Mouse (Mus musculus): ENCODE results near the gene Dock2.
"Not testable (repeated sequence)": the region's sequence is repeated elsewhere in the genome, so short reads cannot be mapped to it uniquely, and the experiment has no call there.

Dock2 gene

DNA sequence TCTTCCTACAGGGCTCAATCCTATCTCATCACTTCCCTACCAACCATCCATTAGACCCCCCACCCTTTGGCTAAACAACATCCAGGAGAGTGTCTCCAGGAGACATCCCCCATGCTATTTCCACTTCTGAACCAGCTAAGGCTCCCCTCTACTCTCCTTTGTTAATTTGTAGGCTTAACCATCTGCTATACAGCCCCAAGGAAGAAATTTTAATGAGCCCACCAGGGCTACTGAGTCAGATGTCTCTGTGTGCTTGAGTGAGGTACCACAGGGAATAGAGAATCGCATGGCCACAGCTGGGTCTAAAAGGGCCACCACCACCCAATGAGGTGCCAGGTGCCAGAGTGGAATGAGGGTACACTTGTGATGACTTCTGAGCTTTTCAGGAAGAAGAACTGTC, 519.6 kb downstream of the Dock2 start:
- DNase-seq: no peak

DNA sequence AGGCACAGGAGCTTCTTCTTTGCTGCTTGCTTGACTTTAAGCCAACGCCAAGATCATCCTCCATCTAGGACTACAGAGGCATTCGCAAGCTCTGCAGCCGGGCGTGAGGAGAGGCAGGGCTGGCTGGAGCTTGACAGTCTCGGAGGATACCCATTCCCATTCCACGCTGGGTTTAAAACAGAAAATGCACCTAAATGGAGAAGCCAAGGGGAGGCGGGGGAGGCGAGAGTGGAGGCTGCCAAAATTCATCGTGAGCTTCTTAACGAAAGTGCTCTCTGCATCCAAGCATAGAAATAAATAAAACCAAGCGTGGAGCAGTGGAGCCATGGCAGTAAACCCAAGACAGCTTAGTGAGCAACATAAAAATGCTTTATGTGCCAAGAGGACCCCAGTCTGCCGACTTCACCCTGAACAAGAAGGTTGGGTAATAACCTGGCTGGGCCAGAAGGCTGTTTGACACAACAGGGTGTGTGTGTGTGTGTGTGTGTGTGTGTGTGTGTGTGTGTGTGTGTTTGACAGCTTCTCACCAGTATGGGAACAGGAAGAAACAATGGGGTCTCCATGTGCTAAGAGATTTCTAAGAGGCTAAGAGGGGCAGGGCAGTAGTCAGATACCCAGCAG, 524.7 kb downstream of the Dock2 start:
- DNase-seq: no peak

DNA sequence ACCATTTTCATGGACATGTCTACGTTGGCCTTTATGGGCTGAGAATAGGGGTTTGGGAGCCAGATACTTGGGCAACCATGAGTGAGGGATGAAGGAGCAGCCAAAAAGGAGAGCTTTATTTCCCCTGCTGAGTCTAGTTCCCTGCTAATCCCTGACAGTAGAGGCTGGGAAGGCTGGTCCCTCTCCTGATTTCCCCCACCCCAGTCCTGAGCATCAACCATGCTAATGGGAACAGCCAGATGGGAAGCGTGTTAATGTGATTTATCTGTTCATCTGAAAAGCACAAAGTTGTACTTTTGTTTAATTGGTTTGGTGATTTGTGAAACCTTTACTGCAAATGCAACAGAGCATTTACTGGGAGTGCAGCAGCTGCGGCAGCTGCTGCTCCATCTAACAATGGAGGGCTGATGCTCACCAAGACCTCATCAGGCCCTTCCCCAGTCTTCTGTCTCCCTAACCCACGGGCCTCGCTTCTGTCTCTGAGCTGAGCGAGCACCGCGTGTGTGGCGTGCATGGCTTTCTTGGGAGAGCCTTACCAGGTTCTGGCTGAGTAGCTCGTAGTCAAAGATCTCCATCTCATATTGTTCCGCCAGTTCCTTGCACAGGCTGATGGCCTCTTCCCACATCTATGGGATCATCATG, 526.0 kb downstream of the Dock2 start:
- no peak for DNase-seq

DNA sequence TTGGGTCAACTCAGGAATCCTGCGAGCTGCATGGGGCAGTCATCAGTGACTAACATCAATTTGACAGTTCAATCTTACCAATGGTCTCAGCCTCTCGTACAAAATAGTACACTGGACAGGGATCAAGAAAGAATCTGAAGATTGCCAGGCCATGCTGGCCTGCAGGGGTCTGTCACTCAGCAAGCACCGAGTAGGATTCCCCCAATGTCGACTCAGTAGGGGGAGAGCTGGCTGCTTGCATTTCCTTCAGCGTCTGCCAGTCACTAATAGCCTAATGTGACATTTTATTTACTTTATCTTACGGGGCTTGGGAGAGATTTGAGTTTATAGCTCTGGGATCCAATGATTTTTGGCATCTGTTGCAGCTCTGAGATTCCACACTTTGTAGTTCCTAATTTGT, 540.7 kb downstream of the Dock2 start:
- DNase-seq: no peak

DNA sequence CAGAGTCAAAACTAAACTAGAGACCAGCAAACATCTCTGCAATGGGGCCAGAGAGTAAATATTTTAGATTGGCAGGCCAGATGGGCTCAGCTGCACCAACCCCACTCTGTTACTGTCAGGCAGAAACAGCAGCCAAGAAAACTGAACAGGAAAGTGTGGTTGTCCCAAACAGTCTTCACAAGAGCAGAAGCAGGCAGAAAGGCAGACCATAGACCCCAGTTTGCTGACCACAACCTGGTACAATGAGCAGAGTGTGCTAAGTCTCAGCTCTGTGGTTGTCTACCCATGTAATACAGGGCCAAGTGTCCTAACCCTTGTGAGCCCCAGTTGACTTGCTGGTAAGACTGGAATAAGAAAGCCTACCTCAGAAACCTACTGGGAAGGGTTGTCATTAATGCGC, 543.4 kb downstream of the Dock2 start:
- no peak for DNase-seq

DNA sequence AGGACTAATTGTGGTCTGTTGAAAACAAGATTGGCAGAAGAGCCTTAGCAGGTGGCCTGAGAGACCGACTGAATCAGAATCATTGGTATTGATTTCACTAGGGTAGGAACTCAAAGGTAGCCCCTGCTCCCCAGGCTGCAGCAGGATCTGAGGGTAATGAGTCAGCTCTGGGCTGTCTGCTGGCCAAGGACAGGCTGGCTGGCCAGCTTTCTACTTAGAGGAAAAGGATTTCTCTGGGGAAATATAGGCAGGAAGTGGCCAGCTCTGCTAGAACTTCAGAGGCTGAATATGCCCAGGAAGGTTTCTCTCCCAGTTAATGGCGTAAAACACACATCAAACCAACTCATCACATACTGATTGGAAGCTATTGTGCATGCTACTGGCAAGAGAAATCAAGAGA, 544.0 kb downstream of the Dock2 start:
- no peak for DNase-seq

DNA sequence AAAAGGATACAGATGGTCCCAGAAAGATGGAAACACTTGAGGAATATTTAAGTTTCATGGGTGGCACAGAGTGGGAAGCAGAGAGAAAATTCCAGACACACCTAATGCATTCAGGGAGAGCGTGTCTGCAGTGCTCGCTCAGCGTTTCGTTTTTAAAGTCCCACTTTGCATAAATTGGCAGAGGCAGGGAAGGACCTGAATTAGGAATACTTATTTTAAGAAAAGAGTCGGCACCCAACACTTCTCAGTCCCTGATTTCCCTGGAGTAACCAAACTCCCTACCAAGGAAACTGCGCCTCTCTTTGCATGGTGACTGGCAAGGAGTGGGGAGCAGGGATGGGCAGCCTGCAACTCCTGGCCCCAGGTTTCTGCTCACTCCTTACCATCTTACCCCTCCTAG, 546.8 kb downstream of the Dock2 start:
- DNase-seq: no peak

DNA sequence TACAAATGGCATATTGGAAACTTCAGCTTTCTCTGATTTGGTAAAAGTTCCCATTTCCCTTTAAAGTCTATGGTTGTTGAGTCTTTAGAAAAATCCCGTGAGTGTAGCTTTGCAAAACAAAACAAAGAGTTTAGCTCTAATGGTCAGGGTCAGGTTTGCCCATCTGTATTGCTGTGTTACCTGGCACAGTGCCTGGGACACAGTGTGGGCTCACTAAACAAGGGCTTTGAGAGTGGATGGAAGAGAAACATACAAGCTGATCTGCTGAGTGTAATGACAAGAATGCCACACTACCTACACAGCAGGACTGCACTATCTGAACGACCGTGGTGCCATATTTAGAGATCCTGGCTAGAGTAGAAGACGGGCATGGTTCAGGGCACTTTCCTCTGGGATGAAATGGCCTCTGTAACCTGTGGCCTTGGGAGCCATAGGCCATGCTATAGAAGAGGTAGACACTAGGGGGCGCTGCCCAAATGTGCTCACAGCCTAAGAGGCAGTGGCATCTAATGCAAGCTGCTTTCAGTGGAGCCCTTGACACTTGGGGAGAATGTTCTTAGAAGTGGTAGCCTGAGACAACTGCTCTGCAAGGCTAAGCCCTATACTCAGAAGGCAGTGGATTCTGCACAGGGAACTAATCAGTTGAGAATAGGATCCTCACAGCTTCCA, 547.5 kb downstream of the Dock2 start:
- peak in 1 of 2 experiments; percentile 39 for DNase-seq

DNA sequence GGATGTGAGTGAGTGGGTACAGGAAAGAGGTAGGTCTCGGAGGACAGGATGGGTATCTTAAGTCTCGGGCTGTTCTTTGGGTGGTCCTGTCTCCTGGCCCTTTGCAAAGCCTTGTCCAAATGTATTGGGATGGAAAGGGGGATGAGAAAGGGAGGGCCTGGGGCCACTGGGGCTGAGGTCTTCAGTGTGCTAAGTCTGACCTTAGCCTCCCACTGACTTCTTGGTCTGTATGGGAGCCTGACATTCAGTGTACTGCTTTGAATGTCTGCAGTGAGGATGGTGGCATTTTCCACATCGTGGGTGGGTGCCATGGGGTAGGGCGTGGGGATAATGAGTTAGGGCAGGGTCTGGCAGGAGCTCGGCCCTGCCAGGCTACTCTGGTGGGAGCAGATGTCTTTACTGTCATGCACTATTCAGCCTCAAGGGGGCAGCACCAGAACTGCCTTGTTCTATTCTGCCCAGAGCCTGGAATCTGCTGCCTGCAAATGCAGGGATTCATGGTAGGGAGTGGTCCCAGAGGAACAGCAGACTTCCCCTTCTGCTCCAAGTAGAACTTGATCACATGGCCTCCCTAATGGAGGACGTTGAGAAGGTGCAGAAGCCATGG, 554.8 kb downstream of the Dock2 start:
- peak; percentile 40 to 72 for DNase-seq

DNA sequence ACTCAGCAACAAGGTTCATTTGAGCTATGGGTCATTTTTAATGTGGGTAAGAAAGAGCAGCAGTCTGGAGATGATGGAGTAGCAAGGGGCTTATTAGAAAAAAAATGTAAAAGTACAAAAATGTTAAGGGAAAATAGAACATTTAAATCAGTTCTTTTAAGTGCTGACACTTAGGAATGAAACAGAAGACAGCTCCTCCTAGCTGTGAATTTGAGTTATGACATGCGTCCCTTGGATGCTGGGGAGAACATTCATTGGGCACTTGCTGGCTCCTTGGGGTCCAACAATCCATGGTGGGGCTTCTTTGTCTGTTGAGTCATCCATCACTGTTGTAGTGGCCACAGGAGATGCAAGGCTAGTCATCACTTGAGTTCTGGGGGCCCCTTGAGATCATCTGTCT, 556.5 kb downstream of the Dock2 start:
- DNase-seq: no peak

DNA sequence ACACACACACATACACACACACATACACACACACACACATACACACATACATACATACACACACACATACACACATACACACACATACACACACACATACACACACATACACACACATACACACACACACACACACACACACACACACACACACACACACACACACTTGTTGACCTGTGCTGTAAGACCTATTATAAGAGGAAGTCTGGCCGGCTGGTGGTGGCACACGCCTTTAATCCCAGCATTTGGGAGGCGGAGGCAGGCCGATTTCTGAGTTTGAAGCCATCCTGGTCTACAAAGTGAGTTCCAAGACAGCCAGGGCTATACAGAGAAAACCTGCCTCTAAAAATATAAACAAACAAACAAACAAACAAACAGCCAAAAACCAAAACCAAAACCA, 563.1 kb downstream of the Dock2 start:
- not testable (repeated sequence) for DNase-seq

DNA sequence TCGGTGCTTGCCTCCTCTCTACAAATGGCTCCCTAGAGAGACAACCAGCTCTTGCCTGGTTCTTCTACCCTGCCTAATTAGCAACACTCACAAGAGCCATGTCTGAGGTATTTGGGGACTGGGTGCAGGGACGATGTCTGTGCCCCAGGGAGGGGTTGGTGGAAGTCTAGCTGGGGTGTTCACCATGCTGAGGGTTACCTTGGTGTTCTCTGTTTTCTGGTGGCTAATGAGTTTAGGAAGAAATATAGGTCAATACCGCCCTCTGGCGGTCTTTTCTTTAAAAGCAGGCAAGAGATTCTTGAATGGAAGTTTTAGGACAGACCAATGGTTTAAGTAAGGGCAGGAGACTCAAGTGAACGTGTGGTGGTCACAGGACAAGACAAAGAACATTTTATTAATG, 570.8 kb downstream of the Dock2 start:
- DNase-seq: peak; percentile 55 to 77

DNA sequence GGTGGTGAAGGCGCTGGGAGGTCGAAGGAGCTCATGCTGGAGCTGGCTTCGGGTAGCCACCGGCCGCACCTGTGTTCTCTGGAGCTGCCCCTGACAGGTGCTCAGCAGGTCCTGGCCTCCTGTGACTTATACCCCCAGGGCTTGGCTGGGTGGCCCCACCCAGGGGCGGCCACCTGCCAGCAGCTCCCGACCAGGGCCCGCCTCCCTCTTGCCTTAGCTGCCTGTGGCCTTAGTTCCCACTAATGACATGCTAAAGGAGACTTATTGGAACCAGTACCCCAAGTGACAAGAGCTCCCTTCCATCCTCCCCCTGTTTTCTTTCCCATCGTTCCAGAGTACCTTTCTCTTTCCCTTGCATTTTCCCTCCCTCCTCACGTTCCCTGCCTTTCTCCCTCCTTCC, 575.7 kb downstream of the Dock2 start, which contains the start of gene Foxi1:
Gene Foxi1 (minus strand): TSS at position 101 of the 400 bp plus-strand sequence.
- no peak for DNase-seq

DNA sequence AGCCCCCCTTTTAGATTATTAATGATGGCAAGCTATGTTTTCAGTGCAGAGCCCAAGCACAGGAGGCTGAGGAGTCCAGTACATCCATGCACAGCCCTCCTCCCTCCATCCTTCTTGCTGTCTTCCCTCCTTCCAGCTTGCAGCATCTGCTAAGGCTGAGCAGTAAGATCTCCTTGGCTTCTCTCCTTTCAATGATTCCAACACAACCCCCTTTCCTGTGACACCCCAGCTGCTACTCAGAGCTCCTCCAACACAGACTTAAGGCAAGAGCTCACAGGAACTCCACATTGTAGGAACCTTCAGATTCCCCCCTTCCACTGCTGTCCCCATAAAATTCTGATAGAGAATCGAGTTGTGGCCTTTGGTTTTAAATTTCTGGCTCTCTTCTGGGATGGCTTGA, 580.9 kb downstream of the Dock2 start:
- DNase-seq: no peak

DNA sequence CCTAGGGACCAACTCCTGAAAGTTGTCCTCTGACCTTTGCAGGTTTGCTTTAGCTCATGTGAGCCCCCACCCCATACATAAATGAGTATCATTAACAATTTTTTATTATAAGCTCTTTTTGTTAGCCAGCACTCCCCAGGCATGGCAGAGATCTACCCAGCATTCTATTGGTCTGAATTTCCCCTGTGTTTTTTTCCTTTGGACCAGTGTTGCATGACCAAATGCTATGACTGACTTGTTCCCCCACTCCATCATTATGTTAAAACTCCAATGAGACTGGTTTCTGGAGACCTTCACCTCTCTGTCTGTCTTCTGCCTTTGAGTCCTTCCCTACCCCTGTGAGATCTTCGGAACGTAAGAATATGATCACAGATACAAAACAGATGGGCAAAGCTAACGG, 588.5 kb downstream of the Dock2 start:
- DNase-seq: no peak

DNA sequence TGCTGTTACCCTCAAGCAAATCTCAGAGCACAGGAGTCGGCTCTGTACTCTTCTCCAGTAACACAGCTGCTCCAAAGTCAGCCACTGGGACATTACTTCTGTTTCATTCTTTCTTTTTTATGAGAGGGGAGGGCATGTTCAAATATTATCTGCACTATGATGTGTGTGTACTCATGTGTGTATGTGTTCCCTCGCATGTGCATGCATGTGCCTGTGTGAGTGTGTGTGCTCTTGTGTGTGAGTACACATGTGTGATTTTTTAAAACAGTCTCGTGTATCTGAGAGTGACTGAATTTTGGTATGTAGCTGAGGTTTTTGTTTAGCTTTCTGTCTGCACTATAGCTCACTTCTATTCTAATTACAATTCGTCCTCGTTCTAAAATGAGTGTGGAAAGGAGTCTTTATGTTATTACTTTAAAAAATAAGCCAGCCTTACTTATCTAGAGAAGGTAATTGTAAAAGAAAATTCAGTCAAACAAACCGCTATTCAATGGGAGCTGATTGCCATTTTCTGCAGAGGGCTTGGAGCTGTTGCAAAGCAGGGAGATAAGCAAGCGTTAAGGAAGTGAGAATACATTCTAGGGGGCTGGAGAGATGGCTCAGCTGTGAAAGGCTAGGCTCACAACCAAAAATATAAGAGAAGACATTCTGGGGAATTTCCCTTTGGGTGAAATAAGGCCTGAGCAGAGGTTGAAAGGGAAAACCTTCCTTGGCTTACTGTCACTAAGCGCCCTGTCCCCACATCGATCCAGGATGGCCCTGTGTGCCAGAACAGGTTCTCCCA, 589.3 kb downstream of the Dock2 start:
- no peak for DNase-seq

DNA sequence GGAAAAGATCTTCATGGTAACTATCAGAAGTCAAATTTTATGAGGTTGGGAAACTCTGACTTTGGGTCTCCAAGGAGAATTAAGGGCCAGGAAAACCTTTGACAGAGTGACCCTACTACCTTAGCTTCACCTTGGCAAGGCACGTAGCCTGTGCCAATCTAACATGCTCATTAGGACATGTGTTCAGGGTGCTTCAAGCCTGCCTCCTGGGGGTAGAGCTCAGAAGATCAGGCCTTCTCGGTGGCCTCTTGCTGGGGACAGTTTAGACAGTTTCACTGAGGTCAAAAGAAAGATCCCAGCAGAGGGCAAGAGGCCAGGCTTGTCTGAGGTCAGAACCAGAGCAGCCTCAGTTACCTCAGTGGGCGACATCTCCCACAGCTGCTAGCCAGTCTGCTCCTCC, 590.0 kb downstream of the Dock2 start:
- DNase-seq: no peak

DNA sequence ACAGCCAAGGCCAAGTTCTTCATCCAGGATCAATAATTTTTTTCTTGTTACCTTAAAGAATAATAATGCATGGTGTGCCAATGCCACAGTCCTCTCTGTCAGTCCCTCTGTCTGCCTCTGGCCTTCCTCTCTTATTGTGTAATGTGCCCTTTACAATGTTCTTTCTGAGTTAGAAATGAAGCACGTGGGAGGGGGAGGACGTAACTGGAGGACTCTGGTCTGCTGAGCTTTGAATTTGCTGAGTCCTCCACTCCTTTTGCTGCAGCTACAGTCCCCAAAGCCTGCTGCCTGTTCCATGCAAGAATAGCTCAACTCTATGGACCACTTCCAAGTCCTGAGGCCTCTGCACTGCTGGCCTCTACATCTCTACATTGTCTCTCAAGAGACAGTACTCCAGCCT, 599.4 kb downstream of the Dock2 start:
- no peak for DNase-seq

DNA sequence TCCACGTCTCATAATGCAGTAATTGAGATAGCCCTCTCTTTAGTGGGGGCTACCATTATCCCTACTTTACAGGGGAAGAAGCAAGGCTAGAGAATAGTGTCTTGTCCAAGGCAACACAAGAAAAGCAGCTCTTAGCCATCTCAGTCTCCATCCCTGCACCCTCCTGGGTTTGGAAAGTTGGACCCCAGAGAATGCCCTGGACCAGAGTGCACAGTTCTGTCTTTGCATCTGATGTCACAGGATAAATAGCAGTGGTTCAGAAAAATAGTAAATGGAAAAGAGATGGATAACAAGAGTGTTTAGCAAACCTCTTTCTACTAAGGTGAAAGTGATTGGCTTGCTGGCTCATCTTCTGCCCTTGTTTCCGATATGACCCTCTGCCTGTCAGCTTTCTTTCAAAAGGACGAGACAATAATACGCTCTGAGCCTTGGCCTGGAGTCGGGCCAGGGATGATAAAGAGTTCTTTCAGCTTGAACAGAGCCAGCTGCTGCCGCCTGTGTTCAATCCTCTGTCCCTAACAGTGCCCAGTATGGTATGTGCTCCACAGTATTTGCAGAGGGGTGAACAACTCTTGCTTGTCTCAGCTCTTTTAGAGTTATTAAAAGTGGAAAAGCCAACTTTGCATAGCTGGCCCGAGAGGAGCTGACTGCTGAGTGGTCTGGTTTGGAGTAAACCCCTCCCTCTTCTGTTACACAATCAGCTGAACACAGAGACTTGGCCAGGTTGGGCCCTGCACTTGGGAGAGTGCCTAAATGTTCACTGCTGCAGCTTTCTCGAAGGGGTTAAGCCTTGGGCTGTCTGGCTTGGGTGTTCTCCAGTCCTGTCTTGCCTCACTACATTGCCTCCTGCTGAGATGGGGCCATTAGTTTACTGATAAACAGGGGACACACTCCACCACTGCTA, 602.2 kb downstream of the Dock2 start:
- peak in 1 of 2 experiments; percentile 24 for DNase-seq

DNA sequence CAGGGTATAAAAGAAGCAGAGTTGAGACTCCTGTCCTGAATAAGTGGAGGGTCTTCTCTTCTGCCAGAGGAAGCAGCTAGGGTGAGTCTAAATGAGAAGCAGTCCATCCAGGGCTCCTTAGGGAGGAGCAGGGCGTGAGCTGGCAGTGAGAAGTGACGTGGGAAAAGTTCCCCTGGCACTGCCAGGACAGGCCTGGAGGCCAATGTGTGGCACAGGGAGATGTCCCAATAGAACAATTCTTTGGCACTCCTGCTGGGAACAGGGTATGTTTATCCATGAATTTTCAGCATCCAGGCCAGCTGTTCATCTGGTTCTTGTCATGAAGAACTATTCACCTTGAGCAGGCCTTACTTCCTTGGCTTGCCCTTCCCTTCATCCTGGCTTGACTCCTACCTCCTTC, 604.9 kb downstream of the Dock2 start:
- DNase-seq: no peak

Data from cerebellum, postnatal 25 days (tissue).